Mouse (Mus musculus) layer of hippocampus, postnatal 25 days (tissue): ENCODE measurements around the gene Ang. TPM values are rescaled to one million over a fixed set of nuclear protein-coding genes. Genes with fewer than 3 reads are reported as not detected.

ENCODE experiments used
- DNase-seq, 2 experiments: peaks; one replicate each; pipeline ENCODE4 v3.0.0; 2022; ENCODE audit warnings: mixed read lengths in 2 of 2, low spot score in 1 of 2; ENCODE audit errors: extremely low spot score in 1 of 2
- total RNA-seq, 2 experiments: library from RNA; stranded (reverse); gene quantifications; 2 replicates each; pipeline ENCODE4 v1.2.3; 2021

Gene Ang
- total RNA-seq, 2 experiments from 2014 or later: 3.4 to 4.7 TPM

DNA sequence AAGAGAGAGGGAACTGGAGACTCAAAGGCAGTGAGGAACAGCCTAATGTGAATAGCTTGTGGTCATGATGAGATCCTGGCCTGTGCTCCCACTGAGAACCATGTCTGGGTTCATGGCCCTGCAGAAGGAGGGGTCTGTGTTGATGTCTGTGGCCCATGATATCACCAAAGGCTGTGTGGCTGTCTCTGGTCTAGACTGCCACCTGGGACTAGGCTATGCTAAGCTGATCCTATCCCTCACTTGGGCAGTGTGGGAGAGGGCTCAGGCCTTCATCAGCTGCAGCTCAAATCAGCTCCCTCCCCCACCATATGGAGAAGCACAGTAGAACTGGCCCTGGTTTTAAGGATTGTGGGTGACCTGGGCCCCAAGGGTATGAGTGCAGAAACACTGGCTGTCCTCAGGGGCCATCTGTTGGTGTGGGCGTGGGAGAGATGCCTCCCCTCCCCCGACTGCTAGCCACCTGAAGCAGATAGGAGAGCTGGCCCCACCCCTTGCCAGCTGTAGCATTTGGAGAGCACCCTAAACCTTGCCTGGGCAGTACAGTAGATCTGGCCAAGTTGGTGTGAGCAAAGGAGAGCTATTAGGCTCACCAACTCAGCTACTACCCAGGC is 36.8 kb downstream of the Ang start:
- DNase-seq: no peak

DNA sequence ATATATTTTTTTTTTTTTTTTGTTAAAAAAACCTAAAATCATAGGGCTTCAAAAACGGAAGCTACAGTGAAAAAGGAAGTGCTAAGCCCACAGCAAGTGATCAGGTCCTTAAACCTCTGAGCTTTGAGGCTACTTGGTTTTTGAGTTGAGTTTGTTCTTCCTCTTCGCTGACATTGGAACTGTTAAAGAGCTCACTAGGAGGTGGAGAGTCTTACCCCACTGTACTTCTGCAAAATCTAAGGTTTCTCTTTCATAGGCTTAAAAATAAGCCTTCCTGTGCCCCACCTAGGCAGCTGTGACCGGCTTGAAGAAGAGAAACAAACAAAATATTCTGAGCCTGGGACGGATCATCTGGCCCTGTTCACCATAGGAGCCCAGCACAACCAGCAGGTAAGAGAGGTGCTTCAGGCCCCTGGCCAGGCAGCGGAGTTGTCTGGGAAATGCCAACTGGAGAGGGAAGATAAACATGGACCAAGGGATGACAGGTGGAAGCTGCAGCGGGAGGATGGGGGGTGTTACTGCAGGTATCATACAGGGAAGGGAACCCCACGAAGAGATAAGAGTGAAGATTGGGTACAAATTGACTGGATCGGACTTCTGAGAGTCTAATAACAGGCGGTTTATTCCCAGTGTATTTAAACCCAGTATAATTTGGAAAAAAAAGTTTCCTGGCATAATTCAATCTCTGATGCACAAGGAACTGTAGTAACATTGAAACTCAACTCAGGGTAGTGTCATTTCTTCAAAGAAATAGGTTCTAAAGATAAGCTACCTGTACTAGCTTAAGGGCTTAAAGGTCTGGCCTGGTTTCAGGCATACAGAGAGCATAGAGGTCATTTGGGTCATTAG is 38.0 kb downstream of the Ang start:
- DNase-seq: peak in 1 of 2 experiments; percentile 2

DNA sequence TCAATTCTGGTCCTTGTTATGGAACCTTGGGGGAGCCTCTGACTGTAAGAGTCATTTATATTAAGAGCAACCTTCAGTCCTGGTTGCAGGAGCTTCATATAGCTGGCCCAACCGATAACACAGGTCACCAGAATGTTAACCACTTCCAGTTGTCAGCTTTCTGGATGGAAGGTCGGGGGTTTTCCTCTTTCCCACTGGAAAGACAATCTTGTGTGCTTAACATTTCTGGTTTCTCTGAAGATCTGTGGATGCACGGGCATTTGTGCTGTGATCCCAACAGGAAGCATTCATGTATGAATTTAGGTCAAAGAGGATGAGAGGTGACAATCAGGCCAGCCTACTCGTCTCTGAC is 38.6 kb downstream of the Ang start:
- no peak for DNase-seq

DNA sequence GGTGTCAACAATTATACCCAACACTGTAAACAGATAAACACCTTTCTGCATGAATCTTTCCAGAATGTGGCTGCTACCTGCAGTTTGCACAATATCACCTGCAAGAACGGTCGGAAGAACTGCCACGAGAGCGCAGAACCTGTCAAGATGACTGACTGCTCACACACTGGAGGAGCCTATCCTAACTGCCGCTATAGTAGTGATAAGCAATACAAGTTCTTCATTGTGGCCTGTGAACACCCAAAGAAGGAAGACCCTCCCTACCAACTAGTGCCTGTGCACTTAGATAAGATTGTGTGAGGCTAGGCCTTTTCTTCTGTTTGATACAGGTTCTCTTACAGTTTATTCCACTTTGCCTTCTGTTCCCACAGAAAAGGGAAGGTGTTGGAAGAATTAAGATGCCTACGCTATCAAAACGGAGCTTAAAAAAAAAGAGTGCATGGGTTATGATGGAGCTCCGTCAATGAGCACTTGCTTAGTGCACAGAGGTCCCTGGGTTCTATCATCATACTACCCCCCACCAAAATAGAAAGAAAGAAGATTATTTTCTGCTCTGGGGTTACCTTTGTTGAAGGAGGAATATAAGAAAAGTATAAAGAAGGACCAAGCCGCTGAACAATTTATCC is 39.5 kb downstream of the Ang start:
- DNase-seq: no peak

DNA sequence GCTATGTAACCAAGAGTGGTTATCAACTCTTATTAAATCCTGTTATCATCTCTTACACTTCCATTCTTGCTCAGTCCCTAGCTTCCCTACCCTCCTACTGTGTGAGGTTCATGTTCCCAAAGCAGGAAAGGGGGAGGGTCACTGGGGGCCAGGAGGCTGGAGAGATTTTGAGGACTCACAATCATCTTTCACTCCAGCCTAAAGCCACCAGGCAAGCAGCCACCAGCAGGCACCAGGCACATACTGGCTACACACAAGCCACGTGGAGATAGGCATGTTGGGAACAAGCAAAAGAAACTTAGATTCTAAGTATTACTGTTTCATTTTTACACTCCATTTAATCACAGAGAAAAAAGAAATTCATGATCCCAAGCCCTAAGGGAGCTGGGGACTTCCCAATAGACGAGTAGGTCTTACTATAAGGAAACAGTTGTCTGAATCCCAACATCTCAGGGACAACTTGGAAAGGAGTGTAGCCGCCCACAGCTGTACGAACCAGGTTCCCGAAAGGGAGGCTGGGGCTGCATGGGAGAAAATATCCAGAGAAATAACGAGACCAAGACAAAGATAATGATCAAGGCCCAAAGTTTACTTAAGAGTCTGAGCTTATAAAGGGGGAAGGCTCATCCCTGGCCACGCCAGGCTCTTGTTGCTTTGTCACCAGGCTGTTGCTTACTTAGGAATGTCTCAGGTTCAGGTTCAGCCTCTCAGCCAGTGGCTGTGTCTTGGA is 40.3 kb downstream of the Ang start:
- DNase-seq: no peak

DNA sequence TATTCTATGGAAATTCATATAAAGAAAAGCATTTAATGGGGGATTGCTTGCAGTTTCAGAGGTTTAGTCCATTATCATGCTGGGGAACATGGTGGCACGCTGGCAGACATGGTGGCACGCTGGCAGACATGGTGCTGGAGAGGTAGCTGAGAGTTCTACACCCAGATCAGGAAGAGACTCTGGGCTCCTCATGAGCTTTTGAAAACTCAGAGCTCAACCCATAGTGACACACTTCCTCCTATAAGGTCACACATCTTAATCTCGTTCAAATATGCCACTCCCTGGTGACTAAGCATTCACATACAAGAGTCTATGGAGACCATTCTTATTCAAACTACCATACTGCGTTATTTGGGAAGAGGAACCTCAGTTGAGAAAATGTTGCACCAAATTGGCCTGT is 41.4 kb downstream of the Ang start:
- DNase-seq: no peak

DNA sequence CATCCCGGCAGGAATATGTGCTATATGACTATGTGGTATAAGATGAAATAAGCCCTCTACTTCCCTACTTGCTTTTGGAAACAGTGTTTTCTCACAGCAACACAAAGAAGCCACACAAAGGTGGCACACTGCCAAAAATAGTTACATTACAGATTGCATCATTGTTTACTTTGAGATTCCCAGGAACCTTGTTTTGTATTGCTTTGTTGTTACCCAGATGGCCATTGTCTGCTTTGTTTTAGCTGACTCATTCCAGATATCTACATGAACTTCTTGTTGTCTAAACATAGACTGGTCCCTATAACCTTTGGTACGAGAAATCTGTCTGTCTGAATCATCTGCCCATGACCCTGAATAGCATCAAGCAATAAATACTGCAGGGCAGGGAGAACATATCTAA is 49.4 kb downstream of the Ang start:
- no peak for DNase-seq

DNA sequence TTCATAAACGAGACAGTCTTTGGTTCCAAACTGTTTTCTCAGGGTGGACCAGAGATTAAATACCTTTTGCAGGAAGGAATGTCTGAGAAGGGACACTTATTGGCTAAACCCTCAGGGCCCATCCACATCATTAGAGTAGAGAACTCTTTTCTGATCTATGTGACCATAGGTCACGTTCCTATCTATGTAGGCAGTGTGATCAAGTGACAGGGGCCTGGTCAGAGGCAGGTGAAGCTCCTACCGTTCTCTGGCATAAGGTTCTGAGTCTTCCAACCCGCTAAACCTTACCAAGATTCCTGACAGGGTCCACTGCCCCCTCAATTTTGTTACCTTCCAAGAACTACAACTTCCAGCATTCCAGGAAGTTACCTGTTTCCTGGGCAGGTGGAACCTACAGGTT is 51.2 kb downstream of the Ang start:
- no peak for DNase-seq

DNA sequence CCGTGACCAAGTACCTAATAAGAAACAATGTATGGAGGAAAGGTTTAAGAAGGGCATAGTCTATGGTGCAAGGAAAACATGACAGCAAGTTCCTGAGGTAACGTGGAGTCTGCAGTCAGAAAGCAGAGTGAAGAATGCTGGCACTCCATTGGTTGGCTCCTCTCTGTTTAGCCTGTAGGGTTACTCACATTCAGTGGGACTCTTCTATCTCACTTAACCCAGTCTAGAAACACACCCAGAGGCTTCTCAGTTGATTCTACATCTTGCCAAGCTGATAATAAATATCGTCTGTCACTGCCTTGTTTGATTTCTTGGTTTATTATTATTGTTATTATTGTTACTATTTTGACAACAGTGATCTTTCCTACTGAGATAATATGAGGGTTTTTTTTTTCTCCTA is 51.6 kb downstream of the Ang start:
- no peak for DNase-seq

DNA sequence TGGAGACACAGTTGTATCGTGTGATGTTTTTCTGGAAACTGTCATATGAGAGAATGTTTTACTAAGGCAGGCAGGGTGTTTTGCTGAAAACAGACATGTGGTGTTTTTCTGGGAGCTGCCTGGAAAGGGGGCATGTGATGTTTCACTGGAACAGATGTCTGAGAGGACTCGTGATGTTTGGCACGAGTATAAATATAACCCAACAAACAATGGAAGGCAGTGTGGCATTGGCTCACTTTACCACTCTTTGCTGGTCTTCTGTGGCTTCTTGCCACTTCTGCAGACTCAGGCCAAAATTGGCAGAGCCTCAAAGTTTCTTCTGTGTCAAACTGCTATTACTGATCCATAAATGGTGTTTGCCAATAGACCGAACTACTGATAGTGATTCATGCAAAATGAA is 52.3 kb downstream of the Ang start:
- no peak for DNase-seq

DNA sequence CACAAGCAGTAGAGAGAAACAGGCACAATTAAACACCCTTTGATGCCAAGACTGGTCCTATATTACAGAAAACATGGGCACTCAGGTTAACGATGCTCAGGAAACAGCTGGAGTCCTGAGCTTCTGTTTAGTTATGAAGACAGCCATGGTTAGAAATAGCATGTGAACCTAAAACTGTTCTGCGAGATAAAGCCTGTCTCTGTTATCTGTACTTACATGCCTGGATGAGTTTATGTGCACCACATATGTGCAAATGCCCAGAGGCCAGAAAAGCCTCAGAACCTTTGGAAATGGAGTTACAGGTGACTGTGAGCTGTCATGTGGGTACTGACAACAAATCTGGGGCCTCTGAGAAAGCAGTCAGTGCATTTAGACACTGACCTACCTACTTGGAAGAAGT is 53.0 kb downstream of the Ang start:
- DNase-seq: no peak

DNA sequence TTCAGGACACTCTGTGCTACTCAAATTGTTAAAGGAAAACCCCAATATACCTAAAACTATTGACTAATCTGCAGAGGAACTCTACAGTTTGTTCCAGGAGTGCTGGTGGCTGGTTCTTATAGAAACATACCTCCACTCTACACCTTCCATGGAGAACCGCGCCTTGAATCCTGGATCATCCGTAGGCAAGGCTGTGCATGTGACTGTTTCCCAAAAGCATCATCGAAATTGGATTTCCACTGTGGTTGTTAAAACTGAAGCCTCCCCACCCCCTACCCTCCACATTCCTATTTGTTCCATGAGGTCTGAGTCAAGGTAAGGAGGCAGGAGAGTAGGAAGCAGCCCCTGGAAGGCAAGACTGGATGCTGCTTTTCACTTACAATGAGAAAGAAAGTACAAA is 53.5 kb downstream of the Ang start:
- no peak for DNase-seq

DNA sequence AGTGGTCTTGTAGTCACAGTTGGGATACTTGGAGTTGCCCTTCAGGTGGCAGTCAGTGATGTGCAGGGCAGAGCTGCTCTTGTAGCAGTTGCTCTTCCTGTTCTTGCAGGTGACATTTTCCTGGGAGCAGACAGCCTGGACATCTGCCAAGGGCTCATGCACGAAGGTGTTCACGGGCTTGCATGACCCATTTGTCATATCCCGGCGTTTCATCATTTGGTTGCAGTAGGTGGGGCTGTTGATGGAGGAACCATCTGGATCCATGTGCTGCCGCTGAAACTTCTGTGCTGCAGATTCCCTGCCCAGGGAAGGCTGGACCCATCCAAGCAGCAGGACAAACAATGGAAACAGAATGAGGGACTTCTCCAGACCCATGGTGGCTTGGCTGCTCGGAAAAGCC is 54.6 kb downstream of the Ang start:
- no peak for DNase-seq

DNA sequence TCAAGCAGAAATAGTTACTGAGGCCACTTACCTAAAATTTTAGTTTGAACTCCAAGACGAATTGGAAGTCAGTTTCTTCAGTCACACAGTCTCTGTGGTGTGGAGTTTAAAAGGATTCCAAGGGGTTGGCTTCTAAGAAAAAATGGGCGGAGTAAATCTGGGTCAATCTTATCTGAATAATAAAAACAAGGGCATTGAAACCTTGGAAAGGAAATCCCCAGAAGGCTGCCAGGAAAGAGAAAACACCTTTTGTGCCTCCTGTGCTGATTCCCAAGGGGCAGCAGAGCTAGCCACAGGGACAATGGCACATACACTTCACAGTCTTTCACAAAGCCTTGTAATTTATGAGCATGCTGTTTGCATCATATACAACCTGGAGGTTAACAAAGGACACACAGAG is 55.7 kb downstream of the Ang start, which contains the start of gene Rnase1:
Gene Rnase1, minus strand, starts transcription at position 101 of the 400 bp plus-strand sequence.
- no peak for DNase-seq

DNA sequence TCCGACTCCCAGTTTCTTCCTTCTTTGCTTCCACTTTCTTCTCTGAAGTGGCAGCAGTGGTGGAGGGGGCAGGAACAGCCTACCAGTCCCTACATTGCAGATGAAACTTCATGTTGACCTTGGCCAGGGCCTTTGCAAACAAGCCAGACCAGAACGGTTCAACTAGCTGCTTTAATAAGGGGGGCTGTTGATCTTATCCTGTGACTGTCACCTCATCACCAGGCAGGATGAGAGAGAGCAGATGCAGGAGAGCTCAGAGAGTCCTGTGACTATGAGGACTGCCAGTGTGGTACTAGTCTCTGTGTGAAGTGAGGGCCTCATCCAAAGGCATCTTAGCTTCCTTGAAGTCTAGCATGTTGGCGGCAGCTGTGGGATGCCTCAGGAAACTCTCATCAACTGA is 57.1 kb downstream of the Ang start:
- peak in 1 of 2 experiments; percentile 2 for DNase-seq

DNA sequence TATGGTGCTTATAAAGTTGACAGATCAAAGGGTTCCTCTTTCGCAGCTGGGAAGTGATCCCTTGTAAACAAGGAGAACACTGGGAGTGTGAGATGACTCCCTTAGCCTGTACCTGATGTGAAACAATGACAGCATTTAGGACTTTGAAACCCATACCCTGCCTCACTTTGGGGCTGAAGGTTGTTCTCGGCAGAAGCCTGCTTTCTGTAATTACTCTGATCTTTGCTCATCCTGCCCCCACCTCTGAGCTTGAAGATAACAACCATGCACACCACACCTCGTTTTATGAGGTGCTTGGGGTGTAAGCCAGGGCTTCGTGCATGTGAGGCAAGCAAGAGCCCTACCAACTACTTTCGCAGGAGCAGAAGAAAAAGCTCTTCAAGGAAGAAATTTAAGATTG is 58.2 kb downstream of the Ang start:
- peak in 1 of 2 experiments; percentile 2 for DNase-seq

DNA sequence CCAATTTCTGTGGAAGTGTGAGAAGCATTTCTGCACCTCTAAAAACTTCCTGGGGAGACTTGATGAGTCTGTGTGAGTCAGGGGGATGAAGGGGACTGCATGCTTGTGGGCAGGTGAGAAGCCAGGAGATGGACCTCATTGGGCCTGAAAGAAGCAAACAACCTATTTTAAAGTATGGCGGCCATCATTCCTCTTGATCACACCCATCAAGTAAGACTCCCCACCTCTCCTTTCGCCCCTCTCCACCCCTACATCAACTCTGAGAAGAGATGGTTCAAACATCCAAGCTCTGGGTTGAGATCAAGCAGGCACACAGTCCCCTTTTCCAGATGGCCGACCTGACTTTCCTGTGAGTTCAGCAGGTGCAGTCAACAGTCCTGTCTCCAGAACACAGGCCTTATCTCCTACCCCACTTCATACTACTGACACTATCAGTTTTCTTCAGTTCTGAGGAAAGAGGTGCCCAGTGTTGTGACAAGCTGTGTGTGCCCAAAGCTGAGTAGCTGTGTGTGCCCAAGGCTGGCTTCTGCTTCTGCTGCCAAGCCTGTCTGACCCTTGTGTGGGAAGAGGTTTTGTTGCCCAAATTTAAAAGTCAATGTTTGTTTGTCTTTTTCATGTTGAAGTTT is 59.4 kb downstream of the Ang start:
- peak in 1 of 2 experiments; percentile 3 for DNase-seq
